Mouse (Mus musculus): ENCODE results near the gene Moap1. TPM values are rescaled to one million over a fixed set of nuclear protein-coding genes. Genes with fewer than 3 reads are reported as not detected.

The Moap1 gene
- polyA plus RNA-seq, 1 experiment from 2014 or later, result 51.7 TPM

DNA sequence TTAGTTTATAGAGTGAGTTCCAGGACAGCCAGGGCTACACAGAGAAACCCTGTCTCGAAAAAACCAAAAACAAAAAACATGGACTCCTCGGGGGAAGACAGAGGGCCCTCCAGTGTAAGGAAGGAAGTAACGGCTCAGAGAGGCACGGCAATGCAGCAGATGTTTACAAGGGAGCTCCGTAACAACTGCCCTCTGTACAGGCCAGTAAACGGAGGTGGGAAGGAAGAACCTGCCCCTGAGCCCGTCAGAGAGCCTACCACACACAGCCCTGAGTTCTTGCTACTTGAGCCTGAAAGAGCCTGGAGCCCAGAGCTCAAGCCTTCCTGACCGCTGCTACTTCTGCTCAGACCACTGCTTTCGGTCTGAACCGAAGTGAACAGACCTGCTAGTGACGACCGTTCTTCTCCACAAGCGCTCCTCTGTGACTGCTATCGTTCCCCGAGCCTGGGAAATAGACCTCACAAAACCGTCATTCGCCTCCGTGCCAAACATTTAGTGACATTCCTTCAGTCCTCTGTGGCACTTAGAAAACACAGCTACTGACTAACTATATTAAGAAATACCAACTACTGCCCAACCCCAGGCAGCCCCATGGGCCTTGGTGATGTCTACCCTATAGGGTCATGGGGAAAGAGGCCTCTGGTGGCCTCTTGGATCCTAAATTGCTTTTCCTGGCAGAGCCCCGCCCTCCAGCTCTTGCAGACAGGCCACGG is 30.2 kb downstream of the Moap1 start:
- H3K9ac ChIP-seq, result no peak overlapping the region
- no peaks in the 10 kb centered on the region for H3K9me3 ChIP-seq
- H3K4me3 ChIP-seq, result no peak overlapping the region
- no peaks in the 10 kb centered on the region for H3K4me1 ChIP-seq (replicated peaks)
- no peaks in the 10 kb centered on the region for H3K27me3 ChIP-seq
- 78% methylated on average over 20 of the region's 20 CpGs for WGBS
- H3K27ac ChIP-seq, result no peak overlapping the region
- ATAC-seq (ENCODE audit: low FRiP score), result no peak
- H3K36me3 ChIP-seq, result no peaks in the 10 kb centered on the region
- no peak overlapping the region for H3K4me2 ChIP-seq

- Histone ChIP-seq H3K27me3 (peaks cover 9% of the 10 kb centered on the region; the same call in 1 of the 2 replicates), H3K9ac (no peak overlapping the region), H3K4me2 (no peak overlapping the region), H3K4me1 (replicated peaks) (peaks cover 2% of the 10 kb centered on the region), H3K9me3 (no peaks in the 10 kb centered on the region), H3K27ac (no peak overlapping the region), H3K36me3 (no peaks in the 10 kb centered on the region), H3K4me3 (no peak overlapping the region)
- no peak for ATAC-seq (ENCODE audit: low FRiP score)
- WGBS, result 58% methylated on average over 4 of the region's 4 CpGs
Observed at GRCm38 (mm10) chr12:102710851-102711375, 32.5 kb downstream of the Moap1 start.

DNA sequence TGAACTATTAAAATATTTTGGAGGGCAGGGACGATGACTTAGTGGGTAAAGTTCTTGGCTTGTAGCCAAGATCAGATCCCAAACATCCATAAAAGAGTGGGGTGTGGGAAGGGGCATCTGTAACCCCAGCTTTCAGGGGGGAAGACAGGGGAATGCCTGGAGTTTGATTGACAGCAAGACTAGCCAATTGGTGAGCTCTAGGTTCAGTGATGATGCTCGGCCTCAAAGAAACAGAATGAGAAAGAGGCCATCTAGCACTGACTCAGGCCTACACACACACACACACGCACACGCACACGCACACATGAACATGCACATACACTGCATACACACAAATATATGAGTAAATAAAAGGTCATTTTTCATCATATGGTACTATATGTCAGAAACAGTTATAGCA is 33.6 kb downstream of the Moap1 start:
- H3K27ac ChIP-seq, result no peak overlapping the region
- 92% methylated on average over 5 of the region's 5 CpGs for WGBS
- H3K4me1 ChIP-seq (replicated peaks), result peaks cover 9% of the 10 kb centered on the region
- H3K9me3 ChIP-seq, result no peaks in the 10 kb centered on the region
- no peak overlapping the region for H3K4me2 ChIP-seq
- H3K9ac ChIP-seq, result no peak overlapping the region
- no peaks in the 10 kb centered on the region for H3K36me3 ChIP-seq
- H3K27me3 ChIP-seq, result peaks cover 9% of the 10 kb centered on the region; the same call in 1 of the 2 replicates
- ATAC-seq (ENCODE audit: low FRiP score), result no peak
- H3K4me3 ChIP-seq, result no peak overlapping the region

DNA sequence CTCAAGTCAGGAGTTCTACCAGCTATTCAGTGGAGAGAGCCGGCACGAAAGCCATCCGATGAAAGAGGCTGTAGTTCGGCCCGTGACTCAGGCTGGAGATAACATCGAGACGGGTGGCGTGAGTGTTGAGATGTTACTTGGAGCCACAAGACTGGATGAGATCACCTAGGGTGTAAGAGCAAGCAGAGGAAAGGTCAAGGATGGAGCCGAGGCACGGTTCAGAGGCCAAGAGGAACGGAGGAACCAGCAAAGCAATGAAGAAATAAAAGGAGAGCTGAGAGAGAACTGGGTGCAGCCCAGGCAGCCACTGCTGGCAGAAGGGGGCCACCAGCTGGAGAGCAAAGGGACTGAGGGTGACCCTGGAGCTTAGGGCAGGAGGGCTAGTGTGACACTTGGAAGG is 35.2 kb downstream of the Moap1 start:
- ATAC-seq (ENCODE audit: low FRiP score), result no peak
- Histone ChIP-seq H3K9ac (no peak overlapping the region), H3K27me3 (peaks cover 9% of the 10 kb centered on the region; the same call in 1 of the 2 replicates), H3K4me2 (no peak overlapping the region), H3K9me3 (no peaks in the 10 kb centered on the region), H3K27ac (no peak overlapping the region), H3K4me1 (replicated peaks) (peaks cover 20% of the 10 kb centered on the region), H3K4me3 (no peak overlapping the region), H3K36me3 (no peaks in the 10 kb centered on the region)
- WGBS, result 66% methylated on average over 11 of the region's 11 CpGs

DNA sequence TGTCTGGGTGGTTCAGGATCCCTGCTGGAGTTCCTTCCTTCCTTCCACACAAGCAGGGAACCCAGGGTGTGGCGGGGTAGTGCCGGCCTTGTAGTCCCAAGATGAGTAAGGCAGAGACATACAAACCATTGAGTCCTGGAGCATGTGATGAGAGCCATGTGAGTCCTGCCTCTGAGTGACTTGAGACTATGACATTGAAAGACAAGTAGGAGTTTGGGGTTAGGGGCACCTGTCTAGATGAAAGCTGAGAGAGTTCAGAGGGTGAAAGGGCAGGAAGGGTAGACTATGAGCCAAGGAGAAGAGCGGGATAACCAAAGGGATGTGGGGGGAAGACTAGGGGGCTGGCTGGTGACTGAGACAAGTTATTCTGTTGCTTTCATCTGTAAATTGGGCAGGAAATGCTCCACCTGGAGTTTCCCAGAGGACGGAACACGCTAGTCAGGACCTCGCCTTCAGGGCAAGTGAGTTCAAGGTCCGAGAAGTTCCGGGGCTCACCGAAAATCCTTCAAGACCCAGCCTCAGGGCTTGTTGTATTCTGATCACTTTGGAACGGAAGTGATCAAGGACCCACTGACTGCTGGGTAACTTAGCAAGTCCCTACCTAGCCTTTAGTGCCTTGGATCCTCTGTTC is 36.5 kb downstream of the Moap1 start:
- Histone ChIP-seq H3K27me3 (peaks cover 9% of the 10 kb centered on the region; the same call in 1 of the 2 replicates), H3K4me3 (no peak overlapping the region), H3K36me3 (no peaks in the 10 kb centered on the region), H3K27ac (no peak overlapping the region), H3K4me2 (no peak overlapping the region), H3K4me1 (replicated peaks) (peaks cover 33% of the 10 kb centered on the region), H3K9me3 (no peaks in the 10 kb centered on the region), H3K9ac (no peak overlapping the region)
- ATAC-seq (ENCODE audit: low FRiP score), result no peak
- WGBS, result 92% methylated on average over 10 of the region's 10 CpGs

DNA sequence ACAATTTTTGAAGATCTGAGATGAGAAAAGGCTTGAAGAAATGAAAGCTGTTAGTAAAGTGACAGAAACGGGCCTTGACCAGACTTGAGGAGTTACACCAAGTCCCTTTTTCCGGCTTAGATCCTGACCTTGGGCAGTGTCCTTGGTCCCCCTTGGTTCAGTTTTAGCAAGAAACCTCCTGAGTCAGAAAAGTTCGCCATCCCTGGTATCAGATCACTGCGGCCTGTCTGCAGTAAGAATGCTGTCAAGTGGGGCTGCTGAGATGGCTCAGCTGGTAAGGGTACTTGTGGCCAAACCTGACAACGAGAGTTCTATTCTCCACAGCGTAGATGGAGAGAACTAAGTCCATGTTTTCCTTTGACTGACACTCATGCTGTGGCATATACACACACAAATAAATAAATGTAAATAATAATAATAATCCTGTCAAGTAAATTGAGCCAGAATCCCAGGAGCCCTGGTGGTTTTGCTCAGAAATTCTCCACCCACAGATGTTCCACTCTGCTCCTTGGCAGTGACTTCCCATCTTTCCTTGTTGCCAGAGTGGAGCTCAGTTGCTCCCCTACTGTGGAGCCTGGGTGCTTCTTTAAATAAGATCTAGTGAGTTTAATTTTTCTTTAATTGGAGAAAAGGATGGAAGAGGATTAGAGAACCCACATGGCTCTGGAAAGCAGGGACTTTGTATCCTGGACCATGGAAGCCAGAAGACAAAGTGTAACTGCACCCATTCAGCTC is 37.4 kb downstream of the Moap1 start:
- Histone ChIP-seq H3K9ac (peak overlapping the region; percentile 83; the same call in 1 of the 2 replicates), H3K27me3 (peaks cover 9% of the 10 kb centered on the region; the same call in 1 of the 2 replicates), H3K9me3 (no peaks in the 10 kb centered on the region), H3K4me1 (replicated peaks) (peaks cover 37% of the 10 kb centered on the region), H3K27ac (peak overlapping the region; percentile 92), H3K36me3 (no peaks in the 10 kb centered on the region), H3K4me3 (peak overlapping the region; percentile 69), H3K4me2 (peak overlapping the region; percentile 87)
- no peak for ATAC-seq (ENCODE audit: low FRiP score)
- 79% methylated on average over 6 of the region's 6 CpGs for WGBS

DNA sequence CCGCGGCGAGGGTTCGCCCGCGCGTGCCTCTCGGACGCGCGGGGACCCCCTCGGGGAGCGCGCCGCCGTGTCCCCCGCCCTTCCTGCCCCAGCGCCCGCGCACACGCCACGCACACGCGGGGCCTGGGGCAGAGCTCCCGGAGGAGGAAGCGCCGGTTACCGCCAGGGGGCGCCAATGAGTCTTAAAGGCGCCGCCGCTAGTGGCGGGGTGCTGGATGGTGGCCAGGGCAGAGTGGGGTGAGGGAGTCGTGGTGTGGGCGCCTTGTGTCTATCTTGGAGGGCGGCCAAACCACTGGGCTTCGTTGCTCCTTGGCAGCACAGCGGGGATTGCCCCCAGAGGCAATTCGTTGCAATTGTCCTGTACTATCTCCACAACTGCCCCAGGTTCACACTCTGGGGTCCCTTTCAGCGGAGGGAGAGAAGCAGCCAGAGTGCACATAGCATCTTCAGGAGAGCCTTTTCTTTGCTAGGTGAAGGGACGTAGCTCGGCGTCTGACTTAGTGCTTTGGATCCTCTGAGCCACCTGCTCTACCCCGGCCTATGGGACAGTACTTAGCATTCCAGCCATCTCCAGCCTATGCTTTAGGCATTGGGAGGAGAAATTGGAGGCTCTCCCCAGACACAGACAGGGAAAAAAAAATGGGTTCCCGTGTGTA is 38.1 kb downstream of the Moap1 start:
- H3K4me1 ChIP-seq (replicated peaks), result peaks cover 41% of the 10 kb centered on the region

DNA sequence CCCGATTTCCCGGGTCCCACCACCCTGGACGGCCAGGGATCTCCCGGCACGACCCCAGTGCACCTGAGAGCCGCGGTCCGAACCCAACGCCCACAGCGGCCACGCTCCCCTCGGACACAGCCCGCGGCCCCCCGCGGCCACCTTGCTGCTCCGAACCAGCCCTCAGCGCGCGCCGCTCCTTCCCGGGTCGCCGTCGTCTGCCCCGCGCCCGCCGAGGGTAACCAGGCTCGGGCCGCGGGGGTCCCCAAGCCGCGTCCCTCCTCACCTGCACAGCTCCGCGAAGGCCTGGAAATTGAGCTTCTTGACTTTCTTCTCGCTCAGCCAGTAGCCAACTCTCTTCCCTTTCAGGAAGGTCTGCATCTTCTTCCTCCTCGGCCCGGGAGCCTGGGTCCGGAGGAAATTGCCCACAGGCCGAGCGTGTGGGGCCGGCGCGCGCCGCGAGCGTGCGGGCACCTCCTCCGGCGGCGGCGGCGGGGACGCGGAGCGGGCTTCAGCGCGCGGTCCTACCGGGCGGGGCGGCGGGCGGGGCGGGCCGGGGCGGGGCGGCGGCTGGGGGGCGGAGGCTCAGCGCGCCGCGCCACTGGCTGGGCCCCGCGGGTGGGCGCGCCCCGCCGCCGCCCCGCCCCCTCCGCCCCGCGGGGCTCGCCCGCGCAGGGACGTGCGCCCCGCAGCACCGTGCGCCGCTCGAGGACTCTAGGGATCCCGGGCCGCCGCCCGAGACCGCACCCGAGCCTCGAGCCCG is 38.8 kb downstream of the Moap1 start, which contains the start of gene Itpk1:
Gene Itpk1 (minus strand): TSS at position 474 of the 742 bp plus-strand sequence.
- H3K27ac ChIP-seq, result peak within 1 kb of the TSS; percentile 92
- peaks cover 47% of the 10 kb centered on the region for H3K4me1 ChIP-seq (replicated peaks)
- peak within 1 kb of the TSS; percentile 87 for H3K4me2 ChIP-seq
- peak within 1 kb of the TSS; percentile 69 for H3K4me3 ChIP-seq
- peak; percentile 83 for ATAC-seq (ENCODE audit: low FRiP score)
- peak within 1 kb of the TSS; percentile 83 for H3K9ac ChIP-seq
- peaks cover 9% of the 10 kb centered on the region; the same call in 1 of the 2 replicates for H3K27me3 ChIP-seq
- H3K9me3 ChIP-seq, result no peaks in the 10 kb centered on the region
- H3K36me3 ChIP-seq, result no peaks in the 10 kb centered on the region
- under 1% methylated on average over 78 of the region's 105 CpGs for WGBS

More for the DNA sequence above, 38.1 kb downstream of the Moap1 start:
- ATAC-seq (ENCODE audit: low FRiP score), result peak; percentile 81
- H3K4me3 ChIP-seq, result peak overlapping the region; percentile 69
- no peaks in the 10 kb centered on the region for H3K9me3 ChIP-seq
- H3K27me3 ChIP-seq, result peaks cover 9% of the 10 kb centered on the region; the same call in 1 of the 2 replicates
- 2% methylated on average over 36 of the region's 45 CpGs for WGBS
- H3K4me2 ChIP-seq, result peak overlapping the region; percentile 87
- H3K9ac ChIP-seq, result peak overlapping the region; percentile 83
- no peaks in the 10 kb centered on the region for H3K36me3 ChIP-seq
- peak overlapping the region; percentile 92 for H3K27ac ChIP-seq

GRCm38 (mm10) chr12:102703921-102704408 is 39.5 kb downstream of the Moap1 start:
- peak overlapping the region; percentile 69 for H3K4me3 ChIP-seq
- peak overlapping the region; percentile 87 for H3K4me2 ChIP-seq
- peak; percentile 23; the same call in 1 of the 2 replicates for ATAC-seq (ENCODE audit: low FRiP score)
- peak overlapping the region; percentile 83 for H3K9ac ChIP-seq
- no peaks in the 10 kb centered on the region for H3K9me3 ChIP-seq
- H3K36me3 ChIP-seq, result no peaks in the 10 kb centered on the region
- H3K27ac ChIP-seq, result peak overlapping the region; percentile 82; the same call in 1 of the 2 replicates
- peaks cover 9% of the 10 kb centered on the region; the same call in 1 of the 2 replicates for H3K27me3 ChIP-seq
- WGBS, result 4% methylated on average over 17 of the region's 17 CpGs
- peaks cover 53% of the 10 kb centered on the region for H3K4me1 ChIP-seq (replicated peaks)

- peak overlapping the region; percentile 82; the same call in 1 of the 2 replicates for H3K27ac ChIP-seq
- ATAC-seq (ENCODE audit: low FRiP score), result no peak
- no peaks in the 10 kb centered on the region for H3K9me3 ChIP-seq
- peak overlapping the region; percentile 69 for H3K4me3 ChIP-seq
- 24% methylated on average over 6 of the region's 6 CpGs for WGBS
- H3K36me3 ChIP-seq, result no peaks in the 10 kb centered on the region
- H3K4me1 ChIP-seq (replicated peaks), result peaks cover 59% of the 10 kb centered on the region
- peak overlapping the region; percentile 83 for H3K9ac ChIP-seq
- H3K27me3 ChIP-seq, result peaks cover 9% of the 10 kb centered on the region; the same call in 1 of the 2 replicates
- peak overlapping the region; percentile 87 for H3K4me2 ChIP-seq
Observed at GRCm38 (mm10) chr12:102703441-102703840, 40.0 kb downstream of the Moap1 start.

GRCm38 (mm10) chr12:102703111-102703412 is 40.4 kb downstream of the Moap1 start:
- peak overlapping the region; percentile 69 for H3K4me3 ChIP-seq
- H3K27me3 ChIP-seq, result peaks cover 9% of the 10 kb centered on the region; the same call in 1 of the 2 replicates
- peaks cover 62% of the 10 kb centered on the region for H3K4me1 ChIP-seq (replicated peaks)
- peak overlapping the region; percentile 67 for H3K27ac ChIP-seq
- H3K36me3 ChIP-seq, result no peaks in the 10 kb centered on the region
- ATAC-seq (ENCODE audit: low FRiP score), result no peak
- peak overlapping the region; percentile 83 for H3K9ac ChIP-seq
- 4% methylated on average over 4 of the region's 4 CpGs for WGBS
- H3K4me2 ChIP-seq, result peak overlapping the region; percentile 87
- H3K9me3 ChIP-seq, result no peaks in the 10 kb centered on the region
